Mouse (Mus musculus): ENCODE data around the gene Olfml2a. TPM values are rescaled to one million over a fixed set of nuclear protein-coding genes. Genes with fewer than 3 reads are reported as not detected.
A peak's percentile ranks its signal among the peaks of the same experiment; 100 is the strongest.
"Not testable (repeated sequence)": the region's sequence is repeated elsewhere in the genome, so short reads cannot be mapped to it uniquely, and the experiment has no call there.

Olfml2a gene
- polyA plus RNA-seq, 1 experiment, result not detected

DNA sequence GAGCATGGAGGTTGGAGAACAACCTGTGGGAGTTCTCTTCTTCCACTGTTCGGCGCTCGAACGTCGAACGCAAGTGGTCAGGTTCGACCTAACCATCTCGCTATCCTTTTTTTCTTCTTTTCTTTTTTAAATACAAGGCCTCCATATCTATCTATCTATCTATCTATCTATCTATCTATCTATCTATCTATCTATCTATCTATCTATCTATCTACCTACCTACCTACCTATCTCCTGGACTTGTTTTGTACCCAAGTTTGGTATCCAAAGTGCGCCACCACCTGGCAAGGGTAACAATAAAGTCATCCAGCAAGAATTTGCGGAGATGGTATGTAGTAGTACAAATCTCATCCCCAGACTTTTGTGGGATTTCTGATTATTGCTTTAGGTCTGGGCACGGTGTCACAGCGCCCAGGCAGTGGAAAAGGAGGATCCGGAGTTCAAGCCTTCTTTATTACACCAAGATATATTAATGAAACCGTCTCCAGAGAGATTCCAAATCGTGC is 73.8 kb downstream of the Olfml2a start, which contains the start of gene Rpl35:
TSS of gene Rpl35 (minus strand) at position 51 of the 506 bp plus-strand sequence.
- TF ChIP-seq GATA1 (IDR thresholded peaks at IDR 0.05; ENCODE audit: borderline replicate concordance, low read length) (no peak), FLI1 (IDR thresholded peaks at IDR 0.05; ENCODE audit: low read length) (no peak)
- Histone ChIP-seq H3K27me3 (replicated peaks) (no peaks in the 10 kb centered on the region), H3K4me3 (replicated peaks) (peak within 1 kb of the TSS; percentile 93), H3K36me3 (replicated peaks; ENCODE audit: low read length) (peaks cover 39% of the 10 kb centered on the region), H3K4me1 (peaks cover 72% of the 10 kb centered on the region), H3K9me3 (no peaks in the 10 kb centered on the region)

DNA sequence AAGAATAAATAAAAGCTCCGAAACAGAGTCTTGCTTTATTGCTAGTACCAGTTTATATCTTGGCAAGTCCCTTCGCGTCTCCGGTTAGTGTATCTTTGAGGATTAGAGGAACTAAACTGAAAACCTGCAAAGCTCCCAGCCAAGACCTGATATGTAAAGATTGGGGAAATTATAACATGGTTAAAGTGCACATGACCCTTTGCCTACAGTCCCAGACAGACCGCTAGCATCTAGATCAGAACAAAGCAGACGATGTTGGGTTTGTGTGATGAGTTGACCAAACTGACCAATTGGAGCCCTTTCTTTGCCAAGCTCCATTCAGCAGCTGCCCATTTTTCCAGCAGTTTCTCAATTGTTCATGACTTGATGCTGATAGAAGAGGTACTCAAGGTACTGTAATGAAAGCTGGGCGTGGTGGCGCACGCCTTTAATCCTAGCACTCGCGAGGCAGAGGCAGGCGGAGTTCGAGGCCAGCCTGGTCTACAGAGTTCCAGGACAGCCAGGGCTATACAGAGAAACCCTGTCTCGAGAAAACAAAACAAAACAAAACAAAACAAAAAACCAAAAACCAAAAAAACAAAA is 74.5 kb downstream of the Olfml2a start:
- TF ChIP-seq GATA1 (IDR thresholded peaks at IDR 0.05; ENCODE audit: borderline replicate concordance, low read length), result no peak
- TF ChIP-seq FLI1 (IDR thresholded peaks at IDR 0.05; ENCODE audit: low read length), result no peak
- no peaks in the 10 kb centered on the region for H3K27me3 ChIP-seq (replicated peaks)
- H3K36me3 ChIP-seq (replicated peaks; ENCODE audit: low read length), result peaks cover 39% of the 10 kb centered on the region
- no peaks in the 10 kb centered on the region for H3K9me3 ChIP-seq
- H3K4me3 ChIP-seq (replicated peaks), result peak overlapping the region; percentile 93
- peaks cover 73% of the 10 kb centered on the region for H3K4me1 ChIP-seq

DNA sequence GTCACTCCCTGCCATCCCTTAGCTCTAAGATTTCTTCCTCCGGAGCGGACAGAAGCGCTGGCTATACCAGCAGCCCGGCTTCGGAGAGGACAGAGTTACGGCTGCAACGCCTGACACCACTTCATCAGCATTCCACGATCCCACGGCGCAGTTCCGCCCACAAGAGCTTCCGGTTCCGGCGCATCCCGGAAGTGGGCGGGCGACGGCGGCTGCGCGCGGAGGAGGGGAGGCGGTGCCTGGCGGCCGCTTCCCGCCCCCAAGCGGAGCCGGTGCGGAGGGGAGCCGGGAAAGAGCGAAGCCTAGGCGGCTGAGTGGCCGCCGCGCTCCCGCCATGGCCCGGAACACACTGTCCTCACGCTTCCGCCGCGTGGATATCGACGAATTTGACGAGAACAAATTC is 76.1 kb downstream of the Olfml2a start:
- peaks cover 39% of the 10 kb centered on the region for H3K36me3 ChIP-seq (replicated peaks; ENCODE audit: low read length)

DNA sequence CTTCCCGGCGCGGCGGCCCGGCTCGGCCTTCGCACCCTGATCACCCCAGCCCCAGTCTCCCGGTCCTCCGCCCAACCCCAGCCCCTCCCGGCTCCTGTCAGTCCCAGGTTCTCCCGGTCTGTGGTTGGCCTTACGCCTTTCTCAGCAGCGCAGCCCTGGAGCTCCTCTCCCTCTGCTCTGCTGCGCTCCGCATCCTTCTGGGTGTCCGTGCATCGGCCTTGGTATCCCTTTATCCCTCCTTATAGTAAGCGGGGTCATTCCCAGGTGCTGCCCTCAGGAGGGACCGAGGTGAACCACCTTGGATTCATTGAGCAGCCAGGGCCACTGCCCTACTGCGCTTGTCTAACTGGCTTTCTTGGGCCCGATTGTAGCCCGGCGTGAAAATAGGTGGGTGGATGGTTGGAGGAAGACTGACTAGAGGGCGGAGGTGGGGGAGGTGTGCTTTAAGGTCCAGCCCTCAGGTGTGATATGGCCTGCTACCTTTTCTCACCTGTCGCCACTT is 76.6 kb downstream of the Olfml2a start:
- peak overlapping the region; percentile 97 for H3K4me3 ChIP-seq (replicated peaks)
- TF ChIP-seq GATA1 (IDR thresholded peaks at IDR 0.05; ENCODE audit: borderline replicate concordance, low read length) (no peak), FLI1 (IDR thresholded peaks at IDR 0.05; ENCODE audit: low read length) (no peak)
- H3K4me1 ChIP-seq, result peaks cover 76% of the 10 kb centered on the region
- H3K27me3 ChIP-seq (replicated peaks), result no peaks in the 10 kb centered on the region
- peaks cover 39% of the 10 kb centered on the region for H3K36me3 ChIP-seq (replicated peaks; ENCODE audit: low read length)
- no peaks in the 10 kb centered on the region for H3K9me3 ChIP-seq

More for the DNA sequence above, 76.1 kb downstream of the Olfml2a start:
- Histone ChIP-seq H3K4me3 (replicated peaks) (peak overlapping the region; percentile 97), H3K27me3 (replicated peaks) (no peaks in the 10 kb centered on the region), H3K4me1 (peaks cover 77% of the 10 kb centered on the region), H3K9me3 (no peaks in the 10 kb centered on the region)
- TF ChIP-seq FLI1 (IDR thresholded peaks at IDR 0.05; ENCODE audit: low read length) (peak; percentile 99), GATA1 (IDR thresholded peaks at IDR 0.05; ENCODE audit: borderline replicate concordance, low read length) (no peak)

DNA sequence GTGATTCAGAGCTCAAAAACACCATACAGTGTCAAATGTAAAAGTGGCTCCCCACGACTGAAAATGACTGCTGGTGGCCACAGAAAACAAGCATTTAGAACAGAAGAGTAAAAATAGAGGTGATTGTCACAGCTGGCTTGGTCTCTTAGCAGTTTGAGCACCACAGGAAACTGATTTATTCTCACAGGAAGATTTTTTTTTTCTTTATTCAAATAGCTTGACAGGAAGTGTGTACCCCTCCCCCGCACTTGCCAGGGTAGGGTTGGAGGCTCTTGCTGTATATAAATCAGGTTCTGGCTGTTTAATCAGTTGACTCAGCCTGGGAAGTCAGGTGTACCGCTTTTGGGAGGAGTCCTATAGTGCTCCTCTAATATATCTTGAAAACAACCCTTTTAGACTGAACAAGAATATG is 77.2 kb downstream of the Olfml2a start:
- TF ChIP-seq FLI1 (IDR thresholded peaks at IDR 0.05; ENCODE audit: low read length) (no peak), GATA1 (IDR thresholded peaks at IDR 0.05; ENCODE audit: borderline replicate concordance, low read length) (no peak)

DNA sequence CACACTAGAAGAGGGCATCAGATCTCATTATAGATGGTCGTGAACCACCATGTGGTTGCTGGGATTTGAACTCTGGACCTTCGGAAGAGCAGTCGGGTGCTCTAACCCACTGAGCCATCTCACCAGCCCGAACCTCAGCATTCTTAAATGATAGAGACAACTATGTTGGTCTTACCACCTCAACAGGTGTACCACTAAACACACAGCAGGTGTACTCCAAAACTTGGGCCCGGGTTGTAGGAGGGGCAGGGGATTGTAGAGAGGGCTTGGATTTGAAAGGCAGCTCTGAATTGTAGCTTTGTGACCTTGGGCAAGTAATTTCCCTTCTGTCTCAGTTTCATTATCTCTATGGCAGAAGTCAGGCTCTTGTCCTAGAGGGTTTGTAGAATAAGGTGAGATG is 78.4 kb downstream of the Olfml2a start:
- H3K9me3 ChIP-seq; H3K4me3 ChIP-seq (replicated peaks); H3K27me3 ChIP-seq (replicated peaks): not testable (repeated sequence)
- Histone ChIP-seq H3K36me3 (replicated peaks; ENCODE audit: low read length) (peaks cover 50% of the 10 kb centered on the region), H3K4me1 (peaks cover 65% of the 10 kb centered on the region)

More for the DNA sequence above, 77.2 kb downstream of the Olfml2a start:
- peaks cover 39% of the 10 kb centered on the region for H3K36me3 ChIP-seq (replicated peaks; ENCODE audit: low read length)
- peaks cover 70% of the 10 kb centered on the region for H3K4me1 ChIP-seq
- no peaks in the 10 kb centered on the region for H3K9me3 ChIP-seq
- peak overlapping the region; percentile 97 for H3K4me3 ChIP-seq (replicated peaks)
- H3K27me3 ChIP-seq (replicated peaks), result no peaks in the 10 kb centered on the region

DNA sequence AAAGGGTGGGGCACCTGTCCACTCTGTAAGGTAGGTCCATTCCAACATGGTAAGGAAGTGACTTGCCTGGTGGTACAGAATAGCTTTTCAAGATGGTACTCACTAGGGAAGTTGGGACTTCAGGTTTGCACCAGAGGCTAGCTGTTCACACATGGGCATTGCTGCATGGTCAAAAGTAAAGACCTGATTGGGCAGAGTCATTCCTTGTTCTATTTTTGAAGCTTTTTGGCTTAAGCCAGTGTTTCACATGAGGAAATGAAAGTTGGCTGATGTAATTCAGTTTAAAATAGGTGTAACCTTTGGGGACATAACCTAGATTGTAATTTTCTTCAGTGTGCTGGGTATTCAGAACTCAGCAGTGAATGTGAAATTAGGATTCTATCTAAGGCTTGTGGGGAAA is 79.5 kb downstream of the Olfml2a start:
- Histone ChIP-seq H3K4me3 (replicated peaks) (no peak overlapping the region), H3K36me3 (replicated peaks; ENCODE audit: low read length) (peaks cover 61% of the 10 kb centered on the region), H3K9me3 (no peaks in the 10 kb centered on the region), H3K4me1 (peaks cover 58% of the 10 kb centered on the region), H3K27me3 (replicated peaks) (no peaks in the 10 kb centered on the region)
- TF ChIP-seq FLI1 (IDR thresholded peaks at IDR 0.05; ENCODE audit: low read length) (no peak), GATA1 (IDR thresholded peaks at IDR 0.05; ENCODE audit: borderline replicate concordance, low read length) (no peak)

DNA sequence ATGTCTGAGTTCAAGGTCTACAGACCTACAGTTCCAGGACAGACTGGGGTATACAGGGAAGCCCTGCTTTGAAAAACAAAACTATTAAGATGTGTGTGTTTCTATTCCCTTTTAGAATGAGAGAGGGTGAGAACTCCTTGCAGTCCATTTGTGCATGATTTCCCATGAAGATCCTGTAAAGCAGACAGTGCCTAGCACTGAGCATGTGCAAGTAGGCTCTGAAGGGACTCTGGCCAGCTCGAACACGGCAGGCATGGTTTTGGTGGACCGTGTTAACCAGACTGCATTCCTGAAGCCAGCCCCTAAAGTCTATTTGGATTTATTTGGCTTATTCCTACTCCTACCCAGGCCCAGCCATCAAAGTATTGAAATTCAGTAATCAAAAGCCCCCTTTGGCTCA is 80.2 kb downstream of the Olfml2a start:
- H3K4me1 ChIP-seq, result peaks cover 51% of the 10 kb centered on the region
- H3K9me3 ChIP-seq, result no peaks in the 10 kb centered on the region
- no peak for TF ChIP-seq GATA1 (IDR thresholded peaks at IDR 0.05; ENCODE audit: borderline replicate concordance, low read length)
- no peak for TF ChIP-seq FLI1 (IDR thresholded peaks at IDR 0.05; ENCODE audit: low read length)
- H3K27me3 ChIP-seq (replicated peaks), result no peaks in the 10 kb centered on the region
- peaks cover 68% of the 10 kb centered on the region for H3K36me3 ChIP-seq (replicated peaks; ENCODE audit: low read length)
- no peak overlapping the region for H3K4me3 ChIP-seq (replicated peaks)

DNA sequence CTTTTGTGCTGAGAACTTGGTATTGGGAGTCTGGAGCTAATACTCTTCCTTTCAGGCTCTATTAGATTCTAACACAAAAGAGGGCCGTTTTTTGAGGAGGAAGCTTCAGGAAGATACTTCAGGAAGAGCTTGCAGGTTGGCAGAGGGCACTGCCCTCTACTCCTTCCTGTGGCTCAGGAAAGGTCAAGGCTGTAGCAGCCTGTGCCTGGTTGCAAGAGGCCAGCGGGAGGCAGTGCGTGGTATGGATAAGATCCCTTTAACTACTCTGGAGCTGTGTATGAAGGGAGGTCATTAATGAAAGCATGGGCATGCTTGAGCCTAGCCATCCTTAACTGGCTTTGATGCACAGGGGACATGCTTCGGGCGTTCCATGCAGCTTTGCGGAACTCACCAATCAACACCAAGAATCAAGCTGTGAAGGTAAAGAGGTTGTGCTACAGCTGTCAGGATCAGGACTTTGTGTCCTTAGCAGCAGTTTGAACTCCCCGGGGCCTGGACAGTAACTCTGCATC is 81.0 kb downstream of the Olfml2a start:
- no peaks in the 10 kb centered on the region for H3K27me3 ChIP-seq (replicated peaks)
- H3K36me3 ChIP-seq (replicated peaks; ENCODE audit: low read length), result peaks cover 77% of the 10 kb centered on the region
- TF ChIP-seq GATA1 (IDR thresholded peaks at IDR 0.05; ENCODE audit: borderline replicate concordance, low read length) (no peak), FLI1 (IDR thresholded peaks at IDR 0.05; ENCODE audit: low read length) (no peak)
- peaks cover 48% of the 10 kb centered on the region for H3K4me1 ChIP-seq
- H3K9me3 ChIP-seq, result no peaks in the 10 kb centered on the region
- peak overlapping the region; percentile 9 for H3K4me3 ChIP-seq (replicated peaks)

Other genes starting within 250 kb of the Olfml2a start
- gene Nr5a1, start 217.4 kb upstream of the Olfml2a start, polyA plus RNA-seq (2012; ENCODE audit: insufficient read depth, low replicate concordance), result not detected in 2 replicates
- gene Nr6a1, start 4.3 kb upstream of the Olfml2a start, polyA plus RNA-seq (2012; ENCODE audit: insufficient read depth, low replicate concordance), result 0.25 TPM in 1 of 2 replicates, not detected in the other
- gene Wdr38, start 65.5 kb downstream of the Olfml2a start, polyA plus RNA-seq (2012; ENCODE audit: insufficient read depth, low replicate concordance), result 0.44 TPM in 1 of 2 replicates, not detected in the other
- gene Arpc5l, start 73.4 kb downstream of the Olfml2a start, polyA plus RNA-seq (2012; ENCODE audit: insufficient read depth, low replicate concordance), result 83.7 and 123 TPM in 2 replicates
- 34.1 and 180 TPM in 2 replicates for gene Rpl35, start 73.6 kb downstream of the Olfml2a start, polyA plus RNA-seq (2012; ENCODE audit: insufficient read depth, low replicate concordance)
- 0.32 TPM in 1 of 2 replicates, not detected in the other for gene Golga1, start 133.6 kb downstream of the Olfml2a start, polyA plus RNA-seq (2012; ENCODE audit: insufficient read depth, low replicate concordance)